Mouse (Mus musculus) CH12.LX (cell line): ENCODE results near the gene Mitf. TPM values are rescaled to one million over a fixed set of nuclear protein-coding genes. Genes with fewer than 3 reads are reported as not detected.

Experiments used
- DNase-seq: peaks from one replicate; pipeline ENCODE4 v3.0.0-alpha.2; 2013; ENCODE audit errors: extremely low read depth
- H3K27ac ChIP-seq: 2 replicates; pipeline ENCODE4 v1.5.1; 2012; ENCODE audit warnings: low read depth, mild to moderate bottlenecking, control low read depth, moderate library complexity; ENCODE audit not compliant: insufficient read depth
- H3K27me3 ChIP-seq: replicated peaks from 2 replicates; pipeline ENCODE3; 2012; ENCODE audit warnings: inconsistent platforms
- H3K36me3 ChIP-seq, 2 experiments: replicated peaks in 1 of 2; 2 replicates each; pipeline versions ENCODE3 to v1.6.1; 2012; ENCODE audit warnings: inconsistent platforms in 1 of 2, low read length in 1 of 2, mild to moderate bottlenecking in 1 of 2, mixed read lengths in 1 of 2, moderate library complexity in 1 of 2; ENCODE audit not compliant: control insufficient read depth in 1 of 2, insufficient read depth in 1 of 2
- H3K4me1 ChIP-seq, 2 experiments: 2 replicates each; pipeline ENCODE4 v1.6.1; 2012; ENCODE audit warnings: inconsistent platforms in 1 of 2, moderate library complexity in 1 of 2; ENCODE audit not compliant: insufficient read depth in 2 of 2, control insufficient read depth in 1 of 2
- H3K4me2 ChIP-seq: 2 replicates; pipeline ENCODE4 v1.6.1; 2012; ENCODE audit warnings: low read depth, mild to moderate bottlenecking, control low read depth; ENCODE audit not compliant: poor library complexity, insufficient read depth, severe bottlenecking
- H3K4me3 ChIP-seq, 3 experiments: fragments of 150-350 bp in 1 of 3; sonication (generic) in 1 of 3; replicated peaks in 1 of 3; 2 replicates each; pipeline versions ENCODE3 to v1.5.1; 2011 to 2012; ENCODE audit warnings: low read depth in 2 of 3, low read length in 2 of 3, mild to moderate bottlenecking in 2 of 3, moderate library complexity in 2 of 3, control low read depth in 1 of 3, improper control_type of control experiment in 1 of 3, inconsistent platforms in 1 of 3, mixed read lengths in 1 of 3; ENCODE audit not compliant: poor library complexity in 1 of 3
- H3K79me2 ChIP-seq: replicated peaks from 2 replicates; pipeline ENCODE4 v1.6.1; 2012; ENCODE audit warnings: mild to moderate bottlenecking, moderate library complexity; ENCODE audit not compliant: control insufficient read depth, poor library complexity, insufficient read depth, severe bottlenecking; ENCODE audit errors: extremely low read depth
- H3K9ac ChIP-seq: 2 replicates; pipeline ENCODE4 v1.6.1; 2012; ENCODE audit warnings: low read depth, mild to moderate bottlenecking, control low read depth, moderate library complexity; ENCODE audit not compliant: insufficient read depth
- H3K9me3 ChIP-seq: replicated peaks from 2 replicates; pipeline ENCODE3; 2012; ENCODE audit warnings: low read length, inconsistent platforms, mixed read lengths
- BHLHE40 ChIP-seq: IDR thresholded peaks from 2 replicates; pipeline ENCODE4 v1.6.1; 2011; ENCODE audit warnings: mild to moderate bottlenecking, low read depth, low read length, improper control_type of control experiment
- CHD1 ChIP-seq: IDR thresholded peaks from 2 replicates; pipeline ENCODE4 v1.6.1; 2012; ENCODE audit warnings: low read depth, low read length, improper control_type of control experiment, inconsistent platforms
- CHD2 ChIP-seq: IDR thresholded peaks from 2 replicates; pipeline ENCODE4 v1.6.1; 2011; ENCODE audit warnings: low read length, improper control_type of control experiment
- CTCF ChIP-seq, 2 experiments: IDR thresholded peaks in 1 of 2; conservative IDR thresholded peaks in 1 of 2; 2 replicates each; pipeline ENCODE4 v1.5.1; 2011 to 2012; ENCODE audit warnings: low read depth in 2 of 2, low read length in 2 of 2, improper control_type of control experiment in 1 of 2, inconsistent platforms in 1 of 2, mild to moderate bottlenecking in 1 of 2, moderate library complexity in 1 of 2
- E2F4 ChIP-seq: IDR thresholded peaks from 2 replicates; pipeline ENCODE4 v1.6.1; 2011; ENCODE audit warnings: low read depth, low read length, improper control_type of control experiment; ENCODE audit not compliant: insufficient replicate concordance
- ELF1 ChIP-seq: IDR thresholded peaks from 2 replicates; pipeline ENCODE4 v1.6.1; 2014; ENCODE audit warnings: low read depth, mild to moderate bottlenecking, inconsistent platforms, low read length, improper control_type of control experiment
- EP300 ChIP-seq: IDR thresholded peaks from 2 replicates; pipeline ENCODE4 v1.6.1; 2011; ENCODE audit warnings: low read length, improper control_type of control experiment
- ETS1 ChIP-seq: conservative IDR thresholded peaks from 2 replicates; pipeline ENCODE4 v1.6.1; 2012; ENCODE audit warnings: low read depth, mild to moderate bottlenecking, inconsistent platforms, low read length, improper control_type of control experiment, moderate library complexity
- GABPA ChIP-seq: IDR thresholded peaks from 2 replicates; pipeline ENCODE4 v1.6.1; 2012; ENCODE audit warnings: low read depth, low read length, improper control_type of control experiment, inconsistent platforms; ENCODE audit not compliant: insufficient replicate concordance
- HCFC1 ChIP-seq: IDR thresholded peaks from 2 replicates; pipeline ENCODE4 v1.6.1; 2012; ENCODE audit warnings: low read depth, mild to moderate bottlenecking, inconsistent platforms, low read length, improper control_type of control experiment
- JUN ChIP-seq: IDR thresholded peaks from 2 replicates; pipeline ENCODE4 v1.6.1; 2011; ENCODE audit warnings: low read depth, mild to moderate bottlenecking, low read length, improper control_type of control experiment, moderate library complexity; ENCODE audit not compliant: insufficient read depth
- JUND ChIP-seq: conservative IDR thresholded peaks from 2 replicates; pipeline ENCODE4 v1.6.1; 2011; ENCODE audit warnings: low read depth, low read length, improper control_type of control experiment
- KAT2A ChIP-seq: IDR thresholded peaks from 2 replicates; pipeline ENCODE4 v1.6.1; 2012; ENCODE audit warnings: low read length, improper control_type of control experiment, inconsistent platforms; ENCODE audit not compliant: insufficient replicate concordance
- MAFK ChIP-seq: IDR thresholded peaks from 2 replicates; pipeline ENCODE4 v1.6.1; 2011; ENCODE audit warnings: low read length, improper control_type of control experiment; ENCODE audit not compliant: insufficient replicate concordance
- MAX ChIP-seq: IDR thresholded peaks from 2 replicates; pipeline ENCODE4 v1.6.1; 2011; ENCODE audit warnings: low read length, improper control_type of control experiment
- MAZ ChIP-seq: IDR thresholded peaks from 2 replicates; pipeline ENCODE4 v1.6.1; 2012; ENCODE audit warnings: low read depth, mild to moderate bottlenecking, inconsistent platforms, low read length, improper control_type of control experiment, moderate library complexity
- MEF2A ChIP-seq: IDR thresholded peaks from 2 replicates; pipeline ENCODE4 v1.6.1; 2014; ENCODE audit warnings: low read depth, mild to moderate bottlenecking, inconsistent platforms, low read length, improper control_type of control experiment, borderline replicate concordance
- MXI1 ChIP-seq: IDR thresholded peaks from 2 replicates; pipeline ENCODE4 v1.6.1; 2011; ENCODE audit warnings: mild to moderate bottlenecking, low read depth, low read length, improper control_type of control experiment
- MYC ChIP-seq: IDR thresholded peaks from 2 replicates; pipeline ENCODE4 v1.6.1; 2011; ENCODE audit warnings: low read depth, mild to moderate bottlenecking, improper control_type of control experiment, low read length
- NELFE ChIP-seq: IDR thresholded peaks from 2 replicates; pipeline ENCODE4 v1.6.1; 2011; ENCODE audit warnings: low read depth, low read length, improper control_type of control experiment
- NRF1 ChIP-seq: IDR thresholded peaks from 2 replicates; pipeline ENCODE4 v1.6.1; 2014; ENCODE audit warnings: low read depth, mild to moderate bottlenecking, inconsistent platforms, low read length, improper control_type of control experiment, moderate library complexity
- PAX5 ChIP-seq: IDR thresholded peaks from 2 replicates; pipeline ENCODE4 v1.6.1; 2012; ENCODE audit warnings: low read length, inconsistent platforms, mixed read lengths
- POLR2A ChIP-seq: IDR thresholded peaks from 2 replicates; pipeline ENCODE4 v1.6.1; 2011; ENCODE audit warnings: low read depth, mild to moderate bottlenecking, improper control_type of control experiment, low read length
- POLR2AphosphoS2 ChIP-seq: IDR thresholded peaks from 2 replicates; pipeline ENCODE4 v1.6.1; 2011; ENCODE audit warnings: low read depth, low read length, improper control_type of control experiment
- RAD21 ChIP-seq: IDR thresholded peaks from 2 replicates; pipeline ENCODE4 v1.6.1; 2011; ENCODE audit warnings: low read depth, mild to moderate bottlenecking, low read length, improper control_type of control experiment, moderate library complexity
- RCOR1 ChIP-seq: conservative IDR thresholded peaks from 2 replicates; pipeline ENCODE4 v1.6.1; 2012; ENCODE audit warnings: low read depth, mild to moderate bottlenecking, inconsistent platforms, low read length, improper control_type of control experiment
- SIN3A ChIP-seq: IDR thresholded peaks from 2 replicates; pipeline ENCODE4 v1.6.1; 2012; ENCODE audit warnings: low read length, improper control_type of control experiment, inconsistent platforms
- SMC3 ChIP-seq: IDR thresholded peaks from 2 replicates; pipeline ENCODE4 v1.6.1; 2011; ENCODE audit warnings: low read depth, low read length, improper control_type of control experiment
- TBP ChIP-seq: conservative IDR thresholded peaks from 2 replicates; pipeline ENCODE4 v1.6.1; 2011; ENCODE audit warnings: low read depth, low read length, improper control_type of control experiment
- TCF12 ChIP-seq: IDR thresholded peaks from 2 replicates; pipeline ENCODE4 v1.6.1; 2014; ENCODE audit warnings: low read depth, mild to moderate bottlenecking, inconsistent platforms, low read length, improper control_type of control experiment
- UBTF ChIP-seq: IDR thresholded peaks from 2 replicates; pipeline ENCODE4 v1.6.1; 2012; ENCODE audit warnings: low read depth, mild to moderate bottlenecking, inconsistent platforms, low read length, improper control_type of control experiment, moderate library complexity
- USF1 ChIP-seq: IDR thresholded peaks from 2 replicates; pipeline ENCODE4 v1.6.1; 2014; ENCODE audit warnings: low read depth, mild to moderate bottlenecking, inconsistent platforms, low read length, improper control_type of control experiment
- ZKSCAN1 ChIP-seq: IDR thresholded peaks from 2 replicates; pipeline ENCODE4 v1.6.1; 2012; ENCODE audit warnings: low read depth, inconsistent platforms, low read length, improper control_type of control experiment, borderline replicate concordance
- ZMIZ1 ChIP-seq: IDR thresholded peaks from 2 replicates; pipeline ENCODE4 v1.6.1; 2012; ENCODE audit warnings: low read depth, mild to moderate bottlenecking, inconsistent platforms, low read length, improper control_type of control experiment
- ZNF384 ChIP-seq: IDR thresholded peaks from 2 replicates; pipeline ENCODE4 v1.6.1; 2012; ENCODE audit warnings: low read depth, low read length, improper control_type of control experiment, inconsistent platforms
- dilution Hi-C: fragments of 300-500 bp; cut with MboI; formaldehyde crosslinking; loops from 2 replicates; pipeline ENCODE4 v1.14.3; 2020; ENCODE audit warnings: low sequenced_read_pairs; ENCODE audit not compliant: extremely low pct_unique_long_range_greater_than_20kb, extremely low pct_ligation_motif_present
- in situ Hi-C: fragments of 300-500 bp; cut with MboI; formaldehyde crosslinking; loops from 3 replicates; pipeline ENCODE4 v1.14.3; 2019; ENCODE audit warnings: low sequenced_read_pairs, low pct_ligation_motif_present, low pct_unique_long_range_greater_than_20kb, mixed read lengths
- polyA plus RNA-seq: library from polyadenylated mRNA; unstranded; fragments of >175 nt; gene quantifications from 2 replicates; pipeline ENCODE4 v1.2.1, GENCODE M21; 2012; ENCODE audit warnings: low read depth; ENCODE audit not compliant: insufficient read length
- total RNA-seq, 2 experiments: library from RNA; depleted of rRNA; stranded (reverse); fragments of 300-350 nt in 1 of 2; fragments of >200 nt in 1 of 2; gene quantifications; 2 replicates each; pipeline ENCODE4 v1.2.3; 2012 to 2014

Gene Mitf
- total and polyA plus RNA-seq, 3 experiments = 3.4 to 4.7 (median 3.6) TPM

- peak; percentile 89 for TF ChIP-seq ETS1
- no peak for TF ChIP-seq MYC
- TF ChIP-seq ZKSCAN1 = no peak
- TF ChIP-seq ZNF384 = no peak
- TF ChIP-seq NELFE = no peak
- TF ChIP-seq BHLHE40 = peak; percentile 85
- peak; percentile 80 for TF ChIP-seq JUN
Observed at GRCm38 (mm10) chr6:97855420-97856170, 48.7 kb downstream of the Mitf start (continued).

DNA sequence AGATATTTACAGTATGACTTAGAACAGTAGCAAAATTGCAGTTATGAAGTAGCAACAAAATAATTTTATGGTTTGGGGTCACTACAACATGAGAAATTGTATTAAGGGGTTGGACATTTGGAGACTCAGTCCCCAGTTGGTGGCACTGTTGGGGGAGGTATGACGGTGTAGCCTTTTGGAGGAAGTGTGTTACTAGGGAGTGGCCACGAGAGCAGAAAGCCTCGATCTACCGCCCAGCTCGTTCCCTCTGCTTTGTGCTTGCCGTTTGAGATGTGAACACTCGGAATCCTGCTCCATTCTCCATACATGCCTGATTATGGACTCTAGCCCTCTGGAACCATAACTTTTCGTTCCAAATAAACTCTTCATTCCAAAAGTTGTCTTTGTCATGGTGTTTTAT is 49.6 kb downstream of the Mitf start:
- H3K4me2 ChIP-seq = peak overlapping the region; percentile 85
- peaks cover 12 to 44% of the 10 kb centered on the region in 2 experiments for H3K4me1 ChIP-seq
- H3K4me3 ChIP-seq = no peak overlapping the region
- dilution Hi-C loops (no loop called here), in situ Hi-C loops (loop anchor here (5.0 kb wide), 2 partner anchors 99 to 146 kb away; no protein-coding TSS in a partner anchor)
- DNase-seq = peak; percentile 76
- H3K9me3 ChIP-seq = no peaks in the 10 kb centered on the region
- no peaks in the 10 kb centered on the region for H3K27me3 ChIP-seq
- H3K79me2 ChIP-seq = no peaks in the 10 kb centered on the region
- H3K27ac ChIP-seq = no peak overlapping the region
- H3K9ac ChIP-seq = peak overlapping the region; percentile 60
- peaks cover 0 to 8% of the 10 kb centered on the region in 2 experiments for H3K36me3 ChIP-seq
- TF ChIP-seq GABPA (no peak), ZNF384 (no peak), RAD21 (peak; percentile 50), SIN3A (no peak), CTCF (conservative IDR thresholded peaks at IDR 0.05 in 1 of 2, IDR thresholded peaks at IDR 0.05 in 1 of 2; ENCODE audit: low read depth in 2 of 2, low read length in 2 of 2) (peak in 1 of 2 experiments; percentile 63; a peak in 2 of 4 replicates), JUND (0 out of 2 replicates have a peak, but pooled peaks have one; percentile 14), ZMIZ1 (0 out of 2 replicates have a peak, but pooled peaks have one; percentile 34), POLR2A (peak; percentile 61; the same call in 1 of the 2 replicates), NRF1 (no peak), EP300 (no peak), JUN (no peak), USF1 (no peak), ETS1 (peak; percentile 41), ELF1 (peak; percentile 53; the same call in 1 of the 2 replicates), MYC (no peak; the same call in 1 of the 2 replicates), MXI1 (no peak), RCOR1 (no peak), MAZ (no peak), MEF2A (no peak), SMC3 (peak; percentile 34), CHD2 (no peak), PAX5 (no peak), MAX (peak; percentile 48; the same call in 1 of the 2 replicates), NELFE (0 out of 2 replicates have a peak, but pooled peaks have one; percentile 30), MAFK (no peak), ZKSCAN1 (no peak), KAT2A (no peak), CHD1 (no peak), UBTF (no peak), HCFC1 (no peak), TCF12 (peak; percentile 45; the same call in 1 of the 2 replicates), TBP (peak; percentile 69; the same call in 1 of the 2 replicates), E2F4 (no peak), POLR2AphosphoS2 (no peak)
